Comparison of ENCODE assay signal across 19 mouse cellular contexts in genomic region chr7:87227051-87227948, GRCm38 (mm10). TPM values are rescaled to one million over a fixed set of nuclear protein-coding genes. Genes with fewer than 3 reads are reported as not detected.
"Had no signal": no experiment of that assay in that cellular context is flagged by ENCODE, and none has a peak within 500 bp of the region (broad histone marks: within the 10 kb centered on the region; RNA-seq: fewer than 3 reads in every experiment).

No protein-coding gene starts in this region.

- H3K27me3 ChIP-seq: liver, embryonic 12.5 days; midbrain, embryonic 12.5 days; neural tube, embryonic 13.5 days; neural tube, embryonic 15.5 days had no signal

- H3K4me3 ChIP-seq: liver, embryonic 12.5 days; midbrain, embryonic 10.5 days; midbrain, embryonic 12.5 days; myocyte; neural tube, embryonic 13.5 days; neural tube, embryonic 15.5 days had no signal

- H3K36me3 ChIP-seq: liver, embryonic 12.5 days; midbrain, embryonic 10.5 days; midbrain, embryonic 12.5 days; neural tube, embryonic 13.5 days; neural tube, embryonic 15.5 days had no signal

- DNase-seq: midbrain, embryonic 14.5 days; retina, postnatal 1 day; right cerebral cortex, adult 18-20 months; right cerebral cortex, postnatal 25 days; right cerebral cortex, postnatal 4 days; spleen, adult 18-20 months; thymus, adult 18-20 months; thymus, postnatal 14 days; thymus, postnatal 36 days had no signal

- ATAC-seq: liver, embryonic 12.5 days; midbrain, embryonic 16.5 days had no signal

- H3K9me3 ChIP-seq: liver, embryonic 12.5 days; midbrain, embryonic 10.5 days; neural tube, embryonic 13.5 days; neural tube, embryonic 15.5 days had no signal

- H3K4me2 ChIP-seq: liver, embryonic 12.5 days; midbrain, embryonic 12.5 days; neural tube, embryonic 13.5 days; neural tube, embryonic 15.5 days had no signal

- H3K9ac ChIP-seq: liver, embryonic 12.5 days; liver, embryonic 14.5 days; midbrain, embryonic 12.5 days; neural tube, embryonic 13.5 days; neural tube, embryonic 15.5 days had no signal

- H3K4me1 ChIP-seq: liver, embryonic 12.5 days; midbrain, embryonic 10.5 days; midbrain, embryonic 12.5 days; neural tube, embryonic 13.5 days; neural tube, embryonic 15.5 days had no signal

- H3K27ac ChIP-seq: liver, embryonic 12.5 days; liver, embryonic 14.5 days; midbrain, embryonic 10.5 days; midbrain, embryonic 12.5 days; neural tube, embryonic 13.5 days; neural tube, embryonic 15.5 days had no signal

RNA-seq across cellular contexts. Expression of gene Nox4, which starts 18.6 kb away (rescaled TPM):
- total RNA-seq: megakaryocyte, adult 5-6 weeks; megakaryocyte-erythroid progenitor cell, adult 5-6 weeks had no signal
